Mouse (Mus musculus): ENCODE measurements around the gene Atrip. TPM values are rescaled to one million over a fixed set of nuclear protein-coding genes. Genes with fewer than 3 reads are reported as not detected.
A peak's percentile ranks its signal among the peaks of the same experiment; 100 is the strongest.

Gene Atrip
- polyA plus RNA-seq, 1 experiment from 2014 or later, result 10.3 TPM

GRCm38 (mm10) chr9:109040216-109040615 is 33.7 kb downstream of the Atrip start:
- ATAC-seq, result no peak
- DNase-seq (ENCODE audit: low read depth, low spot score), result no peak
- ChIA-PET CTCF (no interaction called here), POLR2A (no interaction called here)
- no peak for TF ChIP-seq CTCF (IDR thresholded peaks at IDR 0.05)
- no peaks in the 10 kb centered on the region for H3K27me3 ChIP-seq
- in situ Hi-C loops (cut with MboI; ENCODE audit: low pct_unique_long_range_greater_than_20kb), result no loop called here

GRCm38 (mm10) chr9:109039681-109040080 is 34.2 kb downstream of the Atrip start:
- no peaks in the 10 kb centered on the region for H3K27me3 ChIP-seq
- in situ Hi-C loops (cut with MboI; ENCODE audit: low pct_unique_long_range_greater_than_20kb), result no loop called here
- no peak for ATAC-seq
- POLR2A ChIA-PET, result no interaction called here
- CTCF ChIA-PET, result no interaction called here
- no peak for DNase-seq (ENCODE audit: low read depth, low spot score)
- TF ChIP-seq CTCF (IDR thresholded peaks at IDR 0.05), result no peak

GRCm38 (mm10) chr9:109038901-109039364 is 35.0 kb downstream of the Atrip start:
- CTCF ChIA-PET, result no interaction called here
- no peaks in the 10 kb centered on the region for H3K27me3 ChIP-seq
- no peak for DNase-seq (ENCODE audit: low read depth, low spot score)
- POLR2A ChIA-PET, result no interaction called here
- peak; percentile 78 for ATAC-seq
- in situ Hi-C loops (cut with MboI; ENCODE audit: low pct_unique_long_range_greater_than_20kb), result no loop called here
- TF ChIP-seq CTCF (IDR thresholded peaks at IDR 0.05), result no peak

GRCm38 (mm10) chr9:109038086-109038895 is 35.6 kb downstream of the Atrip start, which contains the start of gene Shisa5:
Shisa5 (plus strand) TSS chr9:109038565.
- ChIA-PET CTCF (interaction anchor here (1.0 to 1.3 kb wide), 2 partner anchors 8 to 14 kb away, joined by 3 to 5 read pairs; no protein-coding TSS in a partner anchor), POLR2A (no interaction called here)
- no peak for DNase-seq (ENCODE audit: low read depth, low spot score)
- no peaks in the 10 kb centered on the region for H3K27me3 ChIP-seq
- in situ Hi-C loops (cut with MboI; ENCODE audit: low pct_unique_long_range_greater_than_20kb), result no loop called here
- peak; percentile 98 for ATAC-seq
- no peak for TF ChIP-seq CTCF (IDR thresholded peaks at IDR 0.05)

- ChIA-PET CTCF (no interaction called here), POLR2A (no interaction called here)
- DNase-seq (ENCODE audit: low read depth, low spot score) (no peak), ATAC-seq (no peak)
- TF ChIP-seq CTCF (IDR thresholded peaks at IDR 0.05), result no peak
- no peaks in the 10 kb centered on the region for H3K27me3 ChIP-seq
- in situ Hi-C loops (cut with MboI; ENCODE audit: low pct_unique_long_range_greater_than_20kb), result no loop called here
Observed at GRCm38 (mm10) chr9:109032435-109032834, 41.5 kb downstream of the Atrip start.

GRCm38 (mm10) chr9:109031686-109032085 is 42.2 kb downstream of the Atrip start:
- CTCF ChIA-PET, result no interaction called here
- in situ Hi-C loops (cut with MboI; ENCODE audit: low pct_unique_long_range_greater_than_20kb), result no loop called here
- no peak for DNase-seq (ENCODE audit: low read depth, low spot score)

GRCm38 (mm10) chr9:109031001-109031400 is 42.9 kb downstream of the Atrip start:
- no peak for TF ChIP-seq CTCF (IDR thresholded peaks at IDR 0.05)
- H3K27me3 ChIP-seq, result no peaks in the 10 kb centered on the region
- DNase-seq (ENCODE audit: low read depth, low spot score), result no peak
- in situ Hi-C loops (cut with MboI; ENCODE audit: low pct_unique_long_range_greater_than_20kb), result no loop called here
- ChIA-PET POLR2A (no interaction called here), CTCF (no interaction called here)
- no peak for ATAC-seq

More at GRCm38 (mm10) chr9:109031686-109032085, 42.2 kb downstream of the Atrip start:
- no peak for TF ChIP-seq CTCF (IDR thresholded peaks at IDR 0.05)
- no peak for ATAC-seq
- POLR2A ChIA-PET, result no interaction called here
- H3K27me3 ChIP-seq, result no peaks in the 10 kb centered on the region

- DNase-seq (ENCODE audit: low read depth, low spot score), result no peak
- H3K27me3 ChIP-seq, result no peaks in the 10 kb centered on the region
- ATAC-seq, result no peak
- no peak for TF ChIP-seq CTCF (IDR thresholded peaks at IDR 0.05)
- POLR2A ChIA-PET, result no interaction called here
- CTCF ChIA-PET, result interaction anchor here (1.2 kb wide), 1 partner anchor 16 kb away, joined by 3 read pairs; no protein-coding TSS in a partner anchor
- in situ Hi-C loops (cut with MboI; ENCODE audit: low pct_unique_long_range_greater_than_20kb), result no loop called here
Observed at GRCm38 (mm10) chr9:109030312-109030711, 43.6 kb downstream of the Atrip start.

- no peak for ATAC-seq
- ChIA-PET POLR2A (no interaction called here), CTCF (no interaction called here)
- no peaks in the 10 kb centered on the region for H3K27me3 ChIP-seq
- no peak for DNase-seq (ENCODE audit: low read depth, low spot score)
- in situ Hi-C loops (cut with MboI; ENCODE audit: low pct_unique_long_range_greater_than_20kb), result no loop called here
- TF ChIP-seq CTCF (IDR thresholded peaks at IDR 0.05), result no peak
Observed at GRCm38 (mm10) chr9:109028919-109029318, 45.0 kb downstream of the Atrip start.

GRCm38 (mm10) chr9:109028421-109028820 is 45.5 kb downstream of the Atrip start:
- POLR2A ChIA-PET, result no interaction called here
- TF ChIP-seq CTCF (IDR thresholded peaks at IDR 0.05), result no peak
- CTCF ChIA-PET, result no interaction called here
- in situ Hi-C loops (cut with MboI; ENCODE audit: low pct_unique_long_range_greater_than_20kb), result no loop called here
- ATAC-seq (no peak), DNase-seq (ENCODE audit: low read depth, low spot score) (no peak)
- no peaks in the 10 kb centered on the region for H3K27me3 ChIP-seq

- in situ Hi-C loops (cut with MboI; ENCODE audit: low pct_unique_long_range_greater_than_20kb), result no loop called here
- POLR2A ChIA-PET, result no interaction called here
- no peak for ATAC-seq
- H3K27me3 ChIP-seq, result no peaks in the 10 kb centered on the region
- no peak for DNase-seq (ENCODE audit: low read depth, low spot score)
- no peak for TF ChIP-seq CTCF (IDR thresholded peaks at IDR 0.05)
- CTCF ChIA-PET, result no interaction called here
Observed at GRCm38 (mm10) chr9:109027521-109027920, 46.4 kb downstream of the Atrip start.

Measured in Patski (cell line).